Mouse (Mus musculus) lung, postnatal 4 days (tissue): ENCODE data around the gene Agpat1.
A peak's percentile ranks its signal among the peaks of the same experiment; 100 is the strongest.

Source experiments
- DNase-seq, 2 experiments: peaks; one replicate each; pipeline ENCODE4 v3.0.0; 2021

Gene Agpat1

DNA sequence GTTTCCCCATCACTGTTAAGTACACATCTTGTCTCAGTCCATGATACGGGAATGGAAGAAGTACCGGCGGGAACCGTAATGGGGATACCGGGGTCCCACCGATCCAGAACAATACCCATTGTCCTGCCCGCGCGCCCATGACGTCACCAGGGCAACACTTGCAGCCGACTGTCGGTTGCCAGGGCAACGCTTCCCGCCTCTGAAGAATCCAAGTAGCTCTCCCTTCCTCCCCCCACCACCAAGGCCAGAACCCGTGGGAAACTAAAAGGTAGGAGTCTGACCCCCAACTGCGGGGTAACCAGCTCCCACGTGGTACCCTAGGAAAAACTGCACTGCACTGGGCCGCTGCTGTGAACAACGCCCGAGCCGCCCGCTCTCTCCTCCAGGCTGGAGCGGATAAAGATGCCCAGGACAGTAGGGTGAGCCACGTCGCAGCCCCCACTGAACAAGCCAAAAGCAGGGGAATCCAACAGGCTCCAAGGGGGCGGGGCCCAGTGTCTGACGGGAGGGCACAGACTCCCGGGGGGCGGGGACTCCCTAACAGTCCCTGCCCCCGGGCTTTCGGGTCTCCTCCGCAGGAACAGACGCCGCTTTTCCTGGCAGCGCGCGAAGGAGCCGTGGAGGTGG, 17.2 kb upstream of the Agpat1 start:
- DNase-seq = peak; percentile 90 to 92

DNA sequence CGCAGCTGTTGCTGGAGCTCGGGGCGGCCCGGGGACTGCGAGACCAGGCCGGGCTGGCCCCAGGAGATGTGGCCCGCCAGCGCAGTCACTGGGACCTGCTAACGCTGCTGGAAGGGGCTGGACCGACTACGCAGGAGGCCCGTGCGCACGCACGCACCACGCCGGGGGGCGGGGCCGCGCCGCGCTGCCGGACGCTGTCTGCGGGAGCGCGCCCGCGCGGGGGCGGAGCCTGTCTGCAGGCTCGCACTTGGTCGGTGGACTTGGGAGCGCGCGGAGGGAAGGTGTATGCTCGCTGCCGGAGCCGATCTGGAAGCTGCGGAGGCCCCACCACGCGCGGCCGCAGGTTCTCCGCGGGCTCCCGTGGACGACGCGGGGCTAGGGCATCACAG, 16.6 kb upstream of the Agpat1 start:
- peak; percentile 98 to 99 for DNase-seq

GRCm38 (mm10) chr17:34587814-34588213, 16.2 kb upstream of the Agpat1 start:
- DNase-seq = no peak

- no peak for DNase-seq
These were observed 15.3 kb upstream of the Agpat1 start for GRCm38 (mm10) chr17:34588767-34589166.

DNA sequence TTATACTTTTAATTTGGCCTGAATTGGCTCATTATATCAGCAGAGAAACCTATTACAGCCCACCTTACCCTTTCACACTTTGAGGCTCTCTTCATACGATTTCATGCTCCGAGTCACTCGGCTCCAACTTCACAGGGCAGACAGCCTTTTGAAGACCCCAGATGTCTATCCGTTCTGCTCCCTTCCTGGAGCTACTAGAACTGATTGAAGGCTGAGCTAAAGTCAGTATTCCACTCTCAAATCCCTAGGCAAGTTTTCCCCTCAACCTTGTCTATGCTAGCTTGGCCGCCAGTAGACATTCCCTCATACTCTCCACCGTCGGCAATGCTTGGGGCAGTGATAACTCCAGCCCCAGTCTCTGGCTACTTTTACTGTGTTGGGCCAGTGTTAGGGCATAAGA, 14.9 kb upstream of the Agpat1 start:
- no peak for DNase-seq

GRCm38 (mm10) chr17:34589681-34590101, 14.4 kb upstream of the Agpat1 start, which contains the start of gene Gpsm3:
Gene Gpsm3 (plus strand): TSS chr17:34589806.
- DNase-seq = peak; percentile 80 to 85

- peak in 1 of 2 experiments; percentile 40 for DNase-seq
These were observed 13.7 kb upstream of the Agpat1 start for GRCm38 (mm10) chr17:34590154-34590987.

DNA sequence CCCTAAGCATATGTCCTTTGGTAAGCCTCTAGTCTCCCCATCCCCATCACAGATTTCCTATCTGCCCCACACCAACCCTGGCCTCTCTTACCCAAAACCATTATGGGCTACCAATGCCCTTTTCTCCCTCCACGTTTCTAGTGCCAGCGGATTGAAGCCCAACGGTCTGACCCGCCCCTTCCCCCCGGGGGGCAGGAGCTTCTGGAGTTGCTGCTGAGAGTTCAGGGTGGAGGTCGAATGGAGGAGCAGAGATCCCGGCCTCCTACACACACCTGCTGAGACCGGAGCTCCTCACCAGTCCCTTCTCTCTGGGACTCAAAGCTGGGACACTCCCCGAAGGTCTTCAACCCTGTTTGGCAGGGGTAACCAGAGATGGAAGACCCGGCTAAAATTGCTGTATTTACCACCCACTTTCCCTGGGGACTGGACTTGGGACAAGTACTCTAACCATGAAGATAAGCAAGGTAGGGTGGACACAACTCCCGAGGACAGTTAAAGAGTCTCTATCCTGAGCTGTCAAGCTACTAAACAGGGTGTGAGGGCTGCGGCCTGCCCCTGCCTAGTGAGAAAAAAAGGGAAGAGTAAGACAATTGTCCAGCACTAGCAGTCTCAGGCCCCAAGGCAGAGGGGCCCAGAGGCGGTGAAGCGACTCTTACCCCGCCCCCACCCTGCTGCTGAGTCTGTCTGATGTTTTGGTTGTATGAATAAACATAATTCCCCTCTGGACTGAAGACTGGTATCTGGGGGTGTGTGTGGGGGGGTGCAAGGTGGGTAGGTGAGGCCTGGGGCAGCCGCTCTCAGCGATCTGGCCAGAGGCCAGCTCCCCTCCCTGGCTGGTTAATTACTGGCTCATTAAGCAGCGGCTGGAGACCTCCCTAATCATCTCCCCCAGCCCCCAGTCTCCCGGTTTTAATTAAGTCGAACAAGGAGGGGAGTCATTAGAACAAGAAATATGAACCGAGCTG, 12.8 kb upstream of the Agpat1 start, which contains the start of gene Pbx2:
TSS of gene Pbx2 (plus strand) at position 238 of the 965 bp plus-strand sequence.
- DNase-seq = peak; percentile 52 to 59

- DNase-seq = peak; percentile 93 to 94
These were observed 12.1 kb upstream of the Agpat1 start for GRCm38 (mm10) chr17:34591994-34592375.

DNA sequence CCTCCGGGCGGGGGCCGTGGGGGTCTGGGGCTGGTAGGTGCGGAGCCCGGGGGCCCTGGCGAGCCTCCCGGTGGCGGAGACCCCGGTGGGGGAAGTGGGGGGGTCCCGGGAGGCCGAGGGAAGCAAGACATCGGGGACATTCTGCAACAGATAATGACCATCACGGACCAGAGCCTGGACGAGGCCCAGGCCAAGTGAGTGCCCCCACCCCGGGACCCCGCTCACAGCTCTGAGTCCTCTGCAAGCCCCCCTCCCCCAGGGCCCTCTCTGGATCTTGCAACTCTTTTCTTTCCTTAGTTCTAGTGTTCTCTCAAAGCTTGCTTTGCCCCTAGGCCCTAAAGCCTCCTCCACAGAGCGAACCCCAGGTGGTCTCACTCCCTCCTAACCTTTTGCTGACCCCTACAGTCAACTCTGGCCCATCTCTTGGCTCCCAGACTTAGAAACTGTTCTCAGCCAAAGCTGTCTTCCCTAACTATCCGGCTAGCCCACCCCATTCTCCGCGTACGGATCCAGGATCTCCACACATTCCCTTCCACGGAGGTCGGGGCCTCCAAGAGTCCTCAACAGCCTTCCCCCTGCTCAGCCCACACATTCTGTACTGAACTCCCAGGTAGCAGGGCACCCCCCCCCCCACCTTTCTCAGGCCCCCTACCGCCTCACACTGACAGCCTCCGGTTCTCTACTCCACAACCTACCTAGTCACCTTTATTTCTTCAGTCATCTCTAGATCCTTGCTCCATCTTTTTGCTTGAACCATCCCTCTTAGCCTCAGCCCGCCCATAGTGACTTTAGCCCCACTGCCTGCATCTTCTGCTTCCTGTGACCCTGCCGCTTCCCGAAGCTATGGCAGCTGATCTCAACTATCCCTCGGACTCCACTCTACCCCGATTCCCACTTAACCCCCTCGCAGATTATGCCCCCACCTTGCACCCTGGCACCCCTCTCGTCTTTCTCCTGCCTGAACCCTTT, 11.2 kb upstream of the Agpat1 start:
- DNase-seq = peak; percentile 55 to 57

- peak; percentile 56 to 75 for DNase-seq
These were observed 10.1 kb upstream of the Agpat1 start for GRCm38 (mm10) chr17:34593752-34594525.

- DNase-seq = peak; percentile 46 to 68
These were observed 8.0 kb upstream of the Agpat1 start for GRCm38 (mm10) chr17:34596098-34596497.

- peak; percentile 73 to 85 for DNase-seq
These were observed 6.4 kb upstream of the Agpat1 start, which contains the start of gene Ager for GRCm38 (mm10) chr17:34597566-34598095. Gene Ager (plus strand): TSS chr17:34597862.

GRCm38 (mm10) chr17:34599891-34600290, 4.2 kb upstream of the Agpat1 start:
- DNase-seq = peak in 1 of 2 experiments; percentile 33

DNA sequence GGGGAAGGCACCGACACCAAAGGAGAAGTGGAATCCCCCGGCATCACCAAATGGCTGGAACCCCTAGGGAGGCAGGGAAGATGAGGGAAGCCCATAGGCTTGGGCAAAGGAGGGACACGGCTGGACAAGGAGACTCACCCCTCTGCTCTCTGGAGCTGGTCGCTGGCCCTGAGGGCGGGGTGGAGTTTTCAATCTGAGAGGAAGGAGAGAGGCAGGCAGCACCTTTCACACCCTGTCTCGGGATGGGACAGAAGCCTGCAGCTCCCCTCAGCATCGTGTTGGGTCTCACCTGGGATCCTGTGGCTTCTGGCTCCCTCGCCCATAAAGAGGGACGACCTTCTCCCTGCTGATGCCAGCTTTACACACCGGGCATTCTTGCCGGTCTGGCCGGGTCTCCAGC, 2.3 kb upstream of the Agpat1 start:
- DNase-seq = peak in 1 of 2 experiments; percentile 38

DNA sequence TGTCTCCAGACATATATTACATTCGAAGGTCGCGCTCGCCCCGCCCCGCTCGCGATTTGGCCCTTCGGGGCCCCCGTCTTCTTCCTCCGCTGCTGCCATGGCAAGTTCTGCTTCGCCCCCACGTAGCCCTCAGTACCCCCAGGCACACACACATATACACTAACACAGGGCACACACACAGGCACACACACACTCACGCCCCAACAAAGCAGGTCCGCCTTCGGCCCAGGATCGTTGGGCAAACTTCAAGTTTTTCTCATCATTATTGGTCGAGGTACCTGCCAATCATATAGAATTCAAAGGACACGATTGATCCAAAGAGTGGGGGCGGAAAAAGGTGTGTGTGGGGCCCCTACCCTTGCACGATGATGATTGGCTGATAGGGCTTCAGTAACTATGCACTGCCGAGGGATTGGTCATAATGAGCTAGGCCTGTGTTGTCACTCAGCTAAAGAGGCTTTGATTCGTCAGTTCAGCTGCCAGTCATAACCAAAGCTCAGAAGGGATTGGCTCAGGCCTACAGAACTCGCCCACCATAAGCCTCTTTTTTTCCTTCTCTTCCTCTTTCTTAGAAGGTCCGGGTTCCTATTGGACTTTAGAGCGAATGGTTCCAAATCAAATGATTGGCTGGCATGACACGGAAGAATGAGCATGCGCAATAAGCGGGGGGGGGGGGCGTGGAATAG, 544 bp upstream of the Agpat1 start, which contains the start of gene Rnf5:
TSS of gene Rnf5 (minus strand) at position 316 of the 686 bp plus-strand sequence.
- peak; percentile 96 to 99 for DNase-seq

DNA sequence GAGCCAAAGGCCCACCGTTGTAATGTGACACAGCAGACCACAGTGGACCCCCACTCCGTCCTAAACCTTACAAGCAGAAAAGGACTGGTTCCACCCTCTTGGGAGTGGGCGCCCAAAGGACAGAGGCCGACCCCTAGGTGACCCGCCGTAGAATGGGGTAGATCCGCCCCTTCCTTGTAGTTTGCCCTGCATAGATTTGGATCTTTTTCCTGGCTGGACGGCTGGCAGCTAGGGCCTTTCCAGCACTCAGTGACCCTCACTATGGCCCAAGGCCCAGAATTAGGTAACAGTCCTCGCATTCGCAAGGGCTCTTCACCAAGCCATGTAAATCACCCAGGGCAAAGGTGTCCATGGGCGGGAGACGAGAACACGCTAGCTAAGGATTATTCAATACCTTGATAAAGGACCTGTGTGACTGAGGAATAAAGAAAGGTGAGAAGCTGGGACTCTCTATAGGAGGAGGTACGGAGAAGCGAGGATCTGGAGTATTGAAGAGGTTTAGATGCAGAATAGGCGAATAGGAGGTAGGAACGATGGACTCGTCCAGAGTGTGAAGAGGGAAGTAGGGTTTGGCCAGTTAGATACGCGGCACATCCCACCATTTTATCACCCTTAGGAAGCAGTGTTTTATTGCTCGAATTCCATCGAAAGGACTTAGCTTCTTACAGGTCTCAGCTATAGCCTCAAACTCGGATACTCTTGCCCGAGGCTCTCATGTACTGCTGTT, 612 bp downstream of the Agpat1 start:
- DNase-seq = peak; percentile 70 to 80

- DNase-seq = peak; percentile 98
These were observed 1.5 kb downstream of the Agpat1 start for GRCm38 (mm10) chr17:34605609-34606008.
